Comparison of ENCODE assay signal across 30 mouse cellular contexts in the genomic region with DNA sequence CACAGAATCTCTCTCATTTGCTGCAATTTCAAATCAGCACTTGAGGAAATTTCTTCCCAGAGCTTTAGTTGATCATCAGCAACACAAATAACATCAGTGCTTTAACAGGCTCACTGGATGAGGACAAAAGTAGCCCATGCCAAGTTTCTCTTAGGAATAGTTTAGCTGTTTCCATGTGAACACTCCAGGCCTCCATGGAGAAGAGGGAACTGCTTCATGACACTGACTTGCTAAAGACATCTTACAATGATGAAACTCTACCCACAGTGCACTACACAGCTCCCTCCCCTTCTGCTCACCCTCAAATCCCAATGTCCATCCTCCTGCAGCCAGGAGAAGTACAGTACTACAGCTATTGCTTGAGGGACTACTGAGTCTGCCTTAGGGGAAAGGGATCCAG.
DNase-seq lines count a peak whose midpoint lies in the region; ATAC-seq lines count a peak whose summit lies in the region.
"Had no signal": no experiment of that assay in that cellular context is flagged by ENCODE, and none has a peak within 500 bp of the region (broad histone marks: within the 10 kb centered on the region; RNA-seq: fewer than 3 reads in every experiment).

No protein-coding gene starts in this region.

- H3K27me3 ChIP-seq in forebrain, embryonic 14.5 days (replicated peaks; ENCODE audit: control insufficient read depth, insufficient read depth, low read length), result no peaks in the 10 kb centered on the region
- H3K27me3 ChIP-seq in forebrain, embryonic 12.5 days, result no peaks in the 10 kb centered on the region
- no peaks in the 10 kb centered on the region for H3K27me3 ChIP-seq in hindbrain, embryonic 16.5 days (replicated peaks; ENCODE audit: control insufficient read depth, insufficient read depth, low read length)
- no peaks in the 10 kb centered on the region for H3K27me3 ChIP-seq in hindbrain, embryonic 12.5 days
- no peaks in the 10 kb centered on the region for H3K27me3 ChIP-seq in midbrain, embryonic 14.5 days (ENCODE audit: control insufficient read depth, insufficient read depth, low read length)
- no peaks in the 10 kb centered on the region for H3K27me3 ChIP-seq in midbrain, embryonic 11.5 days (ENCODE audit: control insufficient read depth, insufficient read depth, low read length)
- H3K27me3 ChIP-seq in neural tube, embryonic 14.5 days (ENCODE audit: control insufficient read depth, insufficient read depth, low read length), result no peaks in the 10 kb centered on the region
- H3K27me3 ChIP-seq in neural tube, embryonic 15.5 days (replicated peaks), result no peaks in the 10 kb centered on the region
- H3K27me3 ChIP-seq: embryonic facial prominence, embryonic 13.5 days; forebrain, embryonic 13.5 days; heart, embryonic 13.5 days; hindbrain, embryonic 15.5 days had no signal

- no peaks in the 10 kb centered on the region for H3K36me3 ChIP-seq in forebrain, embryonic 14.5 days (ENCODE audit: control insufficient read depth, insufficient read depth, low read length)
- H3K36me3 ChIP-seq in forebrain, embryonic 12.5 days (replicated peaks), result no peaks in the 10 kb centered on the region
- no peaks in the 10 kb centered on the region for H3K36me3 ChIP-seq in hindbrain, embryonic 16.5 days (ENCODE audit: control insufficient read depth, insufficient read depth, low read length)
- no peaks in the 10 kb centered on the region for H3K36me3 ChIP-seq in hindbrain, embryonic 12.5 days
- no peaks in the 10 kb centered on the region for H3K36me3 ChIP-seq in midbrain, embryonic 14.5 days (ENCODE audit: control insufficient read depth, insufficient read depth, low read length)
- H3K36me3 ChIP-seq in midbrain, embryonic 11.5 days (ENCODE audit: control insufficient read depth, insufficient read depth, low read length), result no peaks in the 10 kb centered on the region
- no peaks in the 10 kb centered on the region for H3K36me3 ChIP-seq in neural tube, embryonic 14.5 days (ENCODE audit: control insufficient read depth, insufficient read depth, low read length)
- H3K36me3 ChIP-seq in neural tube, embryonic 15.5 days, result no peaks in the 10 kb centered on the region
- H3K36me3 ChIP-seq: embryonic facial prominence, embryonic 10.5 days; embryonic facial prominence, embryonic 13.5 days; heart, embryonic 10.5 days; heart, embryonic 13.5 days; hindbrain, embryonic 15.5 days had no signal

- H3K4me1 ChIP-seq in forebrain, embryonic 14.5 days (ENCODE audit: control insufficient read depth, insufficient read depth, low read length), result peaks cover 4% of the 10 kb centered on the region; the same call in 1 of the 2 replicates
- H3K4me1 ChIP-seq in forebrain, embryonic 12.5 days, result no peaks in the 10 kb centered on the region
- H3K4me1 ChIP-seq in hindbrain, embryonic 16.5 days (ENCODE audit: control insufficient read depth, insufficient read depth, low read depth, low read length), result no peaks in the 10 kb centered on the region
- H3K4me1 ChIP-seq in hindbrain, embryonic 12.5 days, result no peaks in the 10 kb centered on the region
- no peaks in the 10 kb centered on the region for H3K4me1 ChIP-seq in midbrain, embryonic 14.5 days (ENCODE audit: control insufficient read depth, insufficient read depth, low read length)
- no peaks in the 10 kb centered on the region for H3K4me1 ChIP-seq in midbrain, embryonic 11.5 days (ENCODE audit: control insufficient read depth, insufficient read depth, low read length)
- no peaks in the 10 kb centered on the region for H3K4me1 ChIP-seq in neural tube, embryonic 14.5 days (ENCODE audit: control insufficient read depth, insufficient read depth, low read length)
- H3K4me1 ChIP-seq in neural tube, embryonic 15.5 days, result no peaks in the 10 kb centered on the region
- H3K4me1 ChIP-seq: embryonic facial prominence, embryonic 10.5 days; embryonic facial prominence, embryonic 13.5 days; forebrain, embryonic 13.5 days; heart, embryonic 10.5 days; hindbrain, embryonic 15.5 days had no signal

- H3K4me3 ChIP-seq in forebrain, embryonic 14.5 days (ENCODE audit: low read depth, low read length), result no peak overlapping the region
- H3K4me3 ChIP-seq in forebrain, embryonic 12.5 days (replicated peaks), result no peak overlapping the region
- no peak overlapping the region for H3K4me3 ChIP-seq in hindbrain, embryonic 16.5 days (ENCODE audit: low read length)
- H3K4me3 ChIP-seq in hindbrain, embryonic 12.5 days, result no peak overlapping the region
- no peak overlapping the region for H3K4me3 ChIP-seq in midbrain, embryonic 14.5 days (replicated peaks; ENCODE audit: low read depth, low read length)
- no peak overlapping the region for H3K4me3 ChIP-seq in midbrain, embryonic 11.5 days (ENCODE audit: low read depth, low read length)
- no peak overlapping the region for H3K4me3 ChIP-seq in neural tube, embryonic 14.5 days (ENCODE audit: low read depth, low read length)
- H3K4me3 ChIP-seq in neural tube, embryonic 15.5 days (replicated peaks), result no peak overlapping the region
- H3K4me3 ChIP-seq: embryonic facial prominence, embryonic 10.5 days; embryonic facial prominence, embryonic 13.5 days; erythroblast, embryonic 14.5 days; forebrain, embryonic 13.5 days; heart, adult 2 months; heart, embryonic 10.5 days; heart, embryonic 13.5 days; hindbrain, embryonic 15.5 days had no signal

- no peak overlapping the region for H3K27ac ChIP-seq in forebrain, embryonic 14.5 days (ENCODE audit: low read depth, low read length)
- H3K27ac ChIP-seq in forebrain, embryonic 12.5 days, result no peak overlapping the region
- H3K27ac ChIP-seq in hindbrain, embryonic 16.5 days (ENCODE audit: low read depth, low read length), result no peak overlapping the region
- H3K27ac ChIP-seq in hindbrain, embryonic 12.5 days, result no peak overlapping the region
- no peak overlapping the region for H3K27ac ChIP-seq in midbrain, embryonic 14.5 days (replicated peaks; ENCODE audit: low read depth, low read length)
- H3K27ac ChIP-seq in midbrain, embryonic 11.5 days (ENCODE audit: low read depth, low read length), result no peak overlapping the region
- no peak overlapping the region for H3K27ac ChIP-seq in neural tube, embryonic 14.5 days (ENCODE audit: low read depth, low read length)
- H3K27ac ChIP-seq in neural tube, embryonic 15.5 days (replicated peaks), result no peak overlapping the region
- H3K27ac ChIP-seq: embryonic facial prominence, embryonic 10.5 days; embryonic facial prominence, embryonic 13.5 days; forebrain, embryonic 13.5 days; heart, adult 2 months; heart, embryonic 10.5 days; heart, embryonic 13.5 days; hindbrain, embryonic 15.5 days had no signal

- no peaks in the 10 kb centered on the region for H3K9me3 ChIP-seq in forebrain, embryonic 14.5 days (replicated peaks; ENCODE audit: control insufficient read depth, low read length)
- no peaks in the 10 kb centered on the region for H3K9me3 ChIP-seq in forebrain, embryonic 12.5 days
- H3K9me3 ChIP-seq in hindbrain, embryonic 16.5 days (ENCODE audit: control insufficient read depth, low read length), result no peaks in the 10 kb centered on the region
- H3K9me3 ChIP-seq in hindbrain, embryonic 12.5 days (replicated peaks), result no peaks in the 10 kb centered on the region
- H3K9me3 ChIP-seq in midbrain, embryonic 14.5 days (ENCODE audit: control insufficient read depth, low read length), result no peaks in the 10 kb centered on the region
- H3K9me3 ChIP-seq in midbrain, embryonic 11.5 days (ENCODE audit: control insufficient read depth, low read length), result no peaks in the 10 kb centered on the region
- no peaks in the 10 kb centered on the region for H3K9me3 ChIP-seq in neural tube, embryonic 14.5 days (ENCODE audit: control insufficient read depth, low read length)
- no peaks in the 10 kb centered on the region for H3K9me3 ChIP-seq in neural tube, embryonic 15.5 days (replicated peaks)
- H3K9me3 ChIP-seq: embryonic facial prominence, embryonic 10.5 days; embryonic facial prominence, embryonic 13.5 days; forebrain, embryonic 13.5 days; heart, embryonic 10.5 days; heart, embryonic 13.5 days; hindbrain, embryonic 15.5 days had no signal

- no peak for ATAC-seq in forebrain, embryonic 14.5 days
- ATAC-seq in forebrain, embryonic 12.5 days (ENCODE audit: low FRiP score), result no peak
- ATAC-seq in hindbrain, embryonic 16.5 days, result peak; percentile 50; the same call in 1 of the 2 replicates
- no peak for ATAC-seq in hindbrain, embryonic 12.5 days (ENCODE audit: low FRiP score)
- no peak for ATAC-seq in midbrain, embryonic 14.5 days (ENCODE audit: low FRiP score, low TSS enrichment)
- ATAC-seq in midbrain, embryonic 11.5 days (ENCODE audit: low FRiP score), result no peak
- ATAC-seq in neural tube, embryonic 14.5 days (ENCODE audit: low read depth), result peak; percentile 38; the same call in 1 of the 2 replicates
- no peak for ATAC-seq in neural tube, embryonic 15.5 days (ENCODE audit: low FRiP score)
- ATAC-seq: activated CD4-positive, CD25-positive, alpha-beta regulatory T cell, adult 4 months; forebrain, embryonic 13.5 days; inflammation-experienced regulatory T-cells, adult 6 months; intestine, postnatal 0 days had no signal

- no peak overlapping the region for H3K9ac ChIP-seq in forebrain, embryonic 14.5 days (ENCODE audit: low read length)
- H3K9ac ChIP-seq in forebrain, embryonic 12.5 days, result no peak overlapping the region
- H3K9ac ChIP-seq in hindbrain, embryonic 16.5 days (ENCODE audit: low read depth, low read length), result no peak overlapping the region
- no peak overlapping the region for H3K9ac ChIP-seq in hindbrain, embryonic 12.5 days
- H3K9ac ChIP-seq in midbrain, embryonic 14.5 days (replicated peaks; ENCODE audit: low read length), result no peak overlapping the region
- H3K9ac ChIP-seq in midbrain, embryonic 11.5 days (ENCODE audit: low read length), result no peak overlapping the region
- no peak overlapping the region for H3K9ac ChIP-seq in neural tube, embryonic 14.5 days (replicated peaks; ENCODE audit: low read depth, low read length)
- H3K9ac ChIP-seq in neural tube, embryonic 15.5 days (replicated peaks), result no peak overlapping the region
- H3K9ac ChIP-seq: embryonic facial prominence, embryonic 13.5 days; forebrain, embryonic 13.5 days; heart, embryonic 13.5 days; hindbrain, embryonic 15.5 days had no signal

- DNase-seq in forebrain, embryonic 14.5 days (ENCODE audit: low spot score), result peak; percentile 11
- DNase-seq in midbrain, embryonic 14.5 days, result peak; percentile 8
- DNase-seq in midbrain, embryonic 11.5 days (ENCODE audit: low spot score, missing footprints), result no peak
- DNase-seq: adrenal gland, adult 8-10 months; adrenal gland, postnatal 25 days; cerebellum, adult 11 months; cerebellum, adult 2 months; cerebellum, adult 9-11 months; cerebellum, postnatal 25 days; embryo, embryonic 11 days; gastrocnemius, postnatal 10 days; gastrocnemius, postnatal 36 days; heart, adult 2 months; heart, postnatal 14 days; heart, postnatal 4 days had no signal

- no peak overlapping the region for H3K4me2 ChIP-seq in forebrain, embryonic 14.5 days (ENCODE audit: low read length)
- no peak overlapping the region for H3K4me2 ChIP-seq in forebrain, embryonic 12.5 days
- H3K4me2 ChIP-seq in hindbrain, embryonic 16.5 days (ENCODE audit: low read length), result no peak overlapping the region
- no peak overlapping the region for H3K4me2 ChIP-seq in hindbrain, embryonic 12.5 days (replicated peaks)
- H3K4me2 ChIP-seq in midbrain, embryonic 14.5 days (ENCODE audit: low read length), result no peak overlapping the region
- no peak overlapping the region for H3K4me2 ChIP-seq in midbrain, embryonic 11.5 days
- no peak overlapping the region for H3K4me2 ChIP-seq in neural tube, embryonic 14.5 days (ENCODE audit: low read depth, low read length)
- H3K4me2 ChIP-seq in neural tube, embryonic 15.5 days, result no peak overlapping the region
- H3K4me2 ChIP-seq: embryonic facial prominence, embryonic 13.5 days; forebrain, embryonic 13.5 days; heart, embryonic 13.5 days; hindbrain, embryonic 15.5 days had no signal

Comparison
In these comparisons a context has a peak if more than half of its experiments do, and no peak if none do; other contexts are left out.
1. ATAC-seq: peak in hindbrain, embryonic 16.5 days (single experiment) and neural tube, embryonic 14.5 days (single experiment); none in forebrain, embryonic 14.5 days (single experiment), forebrain, embryonic 12.5 days (single experiment), hindbrain, embryonic 12.5 days (single experiment), midbrain, embryonic 14.5 days (single experiment), midbrain, embryonic 11.5 days (single experiment) and neural tube, embryonic 15.5 days (single experiment).